Mouse (Mus musculus): Measurements from ENCODE around the gene Slc38a4. TPM values are rescaled to one million over a fixed set of nuclear protein-coding genes. Genes with fewer than 3 reads are reported as not detected.
A peak's percentile ranks its signal among the peaks of the same experiment; 100 is the strongest.

The Slc38a4 gene
- polyA plus RNA-seq (2011; ENCODE audit: insufficient read depth, insufficient read length, low read depth, missing spikeins): 186 and 187 TPM in 2 replicates

DNA sequence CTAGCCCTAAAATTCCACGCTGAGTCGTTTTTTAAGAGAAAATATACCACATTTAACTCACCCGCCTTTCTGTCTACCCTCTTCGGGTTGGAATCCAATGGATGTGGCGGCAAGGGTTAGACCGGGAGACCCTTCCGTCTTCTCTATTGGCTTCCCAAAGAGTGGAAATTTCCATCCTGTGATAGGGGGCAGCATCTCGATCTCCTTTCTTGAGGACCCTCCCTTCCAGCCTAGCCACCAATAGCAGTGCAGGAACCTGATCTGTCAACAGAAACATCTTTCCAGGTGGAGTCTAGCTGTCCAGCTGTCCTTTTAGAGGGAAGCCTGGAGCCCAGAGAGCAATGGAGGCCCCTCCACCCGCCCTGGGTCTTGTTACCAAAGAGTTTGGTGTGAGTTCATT is at the start of gene Slc38a4:
Gene Slc38a4 (minus strand): TSS at position 163 of the 400 bp plus-strand sequence.
- no peaks in the 10 kb centered on the region for H3K27me3 ChIP-seq (ENCODE audit: control insufficient read depth, insufficient read depth, low read length, poor library complexity, severe bottlenecking)
- peak within 1 kb of the TSS; percentile 97 for H3K4me3 ChIP-seq (ENCODE audit: low read depth, low read length)
- peak within 1 kb of the TSS; percentile 84 for H3K9ac ChIP-seq (ENCODE audit: low read depth, poor library complexity, severe bottlenecking)
- no peaks in the 10 kb centered on the region for H3K36me3 ChIP-seq (ENCODE audit: control insufficient read depth, insufficient read depth, low read length, poor library complexity, severe bottlenecking)
- H3K9me3 ChIP-seq (replicated peaks; ENCODE audit: control insufficient read depth, insufficient read depth, low read length, poor library complexity, severe bottlenecking): no peaks in the 10 kb centered on the region
- peaks cover 8% of the 10 kb centered on the region for H3K4me1 ChIP-seq (ENCODE audit: control insufficient read depth, insufficient read depth, low read length)
- TF ChIP-seq POLR2A (IDR thresholded peaks at IDR 0.05; ENCODE audit: insufficient read depth, low read length) (peak; percentile 71), EP300 (IDR thresholded peaks at IDR 0.05; ENCODE audit: insufficient read depth, low read depth, low read length) (no peak), CTCF (IDR thresholded peaks at IDR 0.05; ENCODE audit: low read depth, low read length) (no peak)
- peak within 1 kb of the TSS; percentile 51 for H3K27ac ChIP-seq (ENCODE audit: insufficient read depth, low read length)

DNA sequence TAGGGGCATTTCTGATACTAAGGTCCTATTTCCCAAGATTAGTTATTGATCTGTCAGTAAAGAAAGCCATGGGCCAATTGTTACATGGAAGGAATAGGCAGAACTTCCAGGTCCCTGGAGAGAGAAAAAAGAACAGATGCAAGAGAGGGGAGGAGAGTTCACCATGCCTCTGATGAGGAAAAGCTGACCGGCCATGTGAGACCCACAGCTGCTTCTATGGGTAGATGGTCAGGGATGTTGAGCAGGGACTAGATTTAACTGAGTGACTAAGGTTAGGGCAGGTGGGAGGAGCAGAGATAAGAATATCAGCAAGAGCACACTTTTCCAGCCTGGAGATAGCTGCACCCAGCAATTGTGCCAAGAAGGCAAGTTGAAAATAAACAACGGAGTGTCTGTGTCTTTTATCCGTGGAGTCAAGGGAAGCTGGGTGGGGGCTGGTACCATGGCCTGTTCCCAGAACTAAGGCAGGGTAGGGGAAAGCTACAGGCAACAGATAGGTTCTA is 49.2 kb upstream of the Slc38a4 start:
- H3K4me1 ChIP-seq (ENCODE audit: control insufficient read depth, insufficient read depth, low read length): no peaks in the 10 kb centered on the region
- TF ChIP-seq POLR2A (IDR thresholded peaks at IDR 0.05; ENCODE audit: insufficient read depth, low read length) (no peak), EP300 (IDR thresholded peaks at IDR 0.05; ENCODE audit: insufficient read depth, low read depth, low read length) (no peak), CTCF (IDR thresholded peaks at IDR 0.05; ENCODE audit: low read depth, low read length) (no peak)
- H3K4me3 ChIP-seq (ENCODE audit: low read depth, low read length): no peak overlapping the region
- H3K27me3 ChIP-seq (ENCODE audit: control insufficient read depth, insufficient read depth, low read length, poor library complexity, severe bottlenecking): no peaks in the 10 kb centered on the region
- H3K9me3 ChIP-seq (replicated peaks; ENCODE audit: control insufficient read depth, insufficient read depth, low read length, poor library complexity, severe bottlenecking): no peaks in the 10 kb centered on the region
- H3K9ac ChIP-seq (ENCODE audit: low read depth, poor library complexity, severe bottlenecking): no peak overlapping the region
- H3K27ac ChIP-seq (ENCODE audit: insufficient read depth, low read length): no peak overlapping the region
- H3K36me3 ChIP-seq (ENCODE audit: control insufficient read depth, insufficient read depth, low read length, poor library complexity, severe bottlenecking): no peaks in the 10 kb centered on the region

DNA sequence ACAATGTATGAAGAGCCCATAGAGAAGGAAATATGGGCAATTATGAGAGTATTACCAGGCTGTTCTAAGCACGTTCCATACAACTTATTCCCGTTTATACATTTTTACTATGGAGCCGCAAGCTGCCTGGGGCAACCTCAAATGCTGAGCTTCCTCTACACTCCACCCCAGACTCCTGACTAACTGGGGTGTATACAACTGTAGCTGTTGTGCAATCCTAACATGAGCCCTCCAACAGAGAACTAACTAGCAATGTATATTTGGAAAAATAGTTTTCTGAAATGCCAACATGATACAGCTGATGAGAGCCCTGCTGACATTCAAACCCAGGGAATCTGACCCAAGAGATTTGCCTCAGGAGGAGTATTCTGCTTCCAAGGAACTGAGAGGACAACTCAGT is 48.3 kb upstream of the Slc38a4 start:
- Histone ChIP-seq H3K9ac (ENCODE audit: low read depth, poor library complexity, severe bottlenecking) (no peak overlapping the region), H3K27me3 (ENCODE audit: control insufficient read depth, insufficient read depth, low read length, poor library complexity, severe bottlenecking) (no peaks in the 10 kb centered on the region), H3K27ac (ENCODE audit: insufficient read depth, low read length) (no peak overlapping the region), H3K36me3 (ENCODE audit: control insufficient read depth, insufficient read depth, low read length, poor library complexity, severe bottlenecking) (no peaks in the 10 kb centered on the region), H3K4me1 (ENCODE audit: control insufficient read depth, insufficient read depth, low read length) (no peaks in the 10 kb centered on the region), H3K9me3 (replicated peaks; ENCODE audit: control insufficient read depth, insufficient read depth, low read length, poor library complexity, severe bottlenecking) (no peaks in the 10 kb centered on the region; the same call in 1 of the 2 replicates), H3K4me3 (ENCODE audit: low read depth, low read length) (no peak overlapping the region)
- TF ChIP-seq CTCF (IDR thresholded peaks at IDR 0.05; ENCODE audit: low read depth, low read length): no peak
- no peak for TF ChIP-seq EP300 (IDR thresholded peaks at IDR 0.05; ENCODE audit: insufficient read depth, low read depth, low read length)
- no peak for TF ChIP-seq POLR2A (IDR thresholded peaks at IDR 0.05; ENCODE audit: insufficient read depth, low read length)

DNA sequence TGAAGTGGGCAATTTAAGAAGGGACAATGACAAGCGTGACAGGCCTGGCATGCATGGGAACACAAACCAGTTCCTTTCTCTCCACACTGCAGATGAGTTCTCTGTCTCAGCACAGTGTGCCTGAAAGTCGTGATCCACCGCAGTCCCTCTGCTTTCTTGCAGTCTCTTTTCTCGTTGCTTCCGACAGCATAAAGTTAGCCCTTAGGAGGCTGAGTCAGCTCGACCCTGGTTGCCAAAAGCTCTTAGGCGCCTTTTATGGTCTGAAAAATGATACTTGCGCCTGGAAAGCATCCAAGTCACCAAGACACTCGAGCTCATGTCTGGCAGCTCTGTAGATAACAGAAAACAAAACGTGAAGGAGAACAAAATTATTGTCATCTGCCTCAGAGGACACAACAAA is 47.1 kb upstream of the Slc38a4 start:
- no peak overlapping the region for H3K9ac ChIP-seq (ENCODE audit: low read depth, poor library complexity, severe bottlenecking)
- H3K9me3 ChIP-seq (replicated peaks; ENCODE audit: control insufficient read depth, insufficient read depth, low read length, poor library complexity, severe bottlenecking): no peaks in the 10 kb centered on the region; the same call in 1 of the 2 replicates
- no peaks in the 10 kb centered on the region for H3K36me3 ChIP-seq (ENCODE audit: control insufficient read depth, insufficient read depth, low read length, poor library complexity, severe bottlenecking)
- H3K27me3 ChIP-seq (ENCODE audit: control insufficient read depth, insufficient read depth, low read length, poor library complexity, severe bottlenecking): no peaks in the 10 kb centered on the region
- H3K27ac ChIP-seq (ENCODE audit: insufficient read depth, low read length): no peak overlapping the region
- H3K4me1 ChIP-seq (ENCODE audit: control insufficient read depth, insufficient read depth, low read length): no peaks in the 10 kb centered on the region
- no peak overlapping the region for H3K4me3 ChIP-seq (ENCODE audit: low read depth, low read length)
- TF ChIP-seq POLR2A (IDR thresholded peaks at IDR 0.05; ENCODE audit: insufficient read depth, low read length): no peak
- TF ChIP-seq CTCF (IDR thresholded peaks at IDR 0.05; ENCODE audit: low read depth, low read length): no peak

DNA sequence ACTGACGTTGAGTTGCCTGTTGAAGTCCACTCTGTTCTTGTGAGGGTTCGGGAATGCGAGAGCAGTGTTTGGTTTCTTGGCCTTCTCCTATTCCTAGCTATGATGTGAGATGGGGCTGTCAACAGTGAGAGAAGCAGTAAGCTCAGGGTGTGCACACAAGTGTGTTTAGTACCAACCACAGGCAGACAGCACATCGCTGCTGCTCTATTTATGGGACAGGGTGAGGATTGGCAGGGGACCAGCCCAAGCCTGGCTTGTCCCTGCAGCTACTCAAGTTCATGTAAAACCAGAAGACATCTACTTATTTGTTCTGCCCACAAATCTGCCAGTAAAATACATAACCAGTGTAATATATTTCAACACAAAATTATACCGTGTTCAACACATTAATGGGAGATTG is 46.4 kb upstream of the Slc38a4 start:
- H3K9me3 ChIP-seq (replicated peaks; ENCODE audit: control insufficient read depth, insufficient read depth, low read length, poor library complexity, severe bottlenecking): no peaks in the 10 kb centered on the region; the same call in 1 of the 2 replicates
- TF ChIP-seq POLR2A (IDR thresholded peaks at IDR 0.05; ENCODE audit: insufficient read depth, low read length) (no peak), CTCF (IDR thresholded peaks at IDR 0.05; ENCODE audit: low read depth, low read length) (no peak), EP300 (IDR thresholded peaks at IDR 0.05; ENCODE audit: insufficient read depth, low read depth, low read length) (no peak)
- no peak overlapping the region for H3K4me3 ChIP-seq (ENCODE audit: low read depth, low read length)
- no peaks in the 10 kb centered on the region for H3K27me3 ChIP-seq (ENCODE audit: control insufficient read depth, insufficient read depth, low read length, poor library complexity, severe bottlenecking)
- H3K36me3 ChIP-seq (ENCODE audit: control insufficient read depth, insufficient read depth, low read length, poor library complexity, severe bottlenecking): no peaks in the 10 kb centered on the region
- H3K4me1 ChIP-seq (ENCODE audit: control insufficient read depth, insufficient read depth, low read length): no peaks in the 10 kb centered on the region
- no peak overlapping the region for H3K27ac ChIP-seq (ENCODE audit: insufficient read depth, low read length)
- H3K9ac ChIP-seq (ENCODE audit: low read depth, poor library complexity, severe bottlenecking): no peak overlapping the region

DNA sequence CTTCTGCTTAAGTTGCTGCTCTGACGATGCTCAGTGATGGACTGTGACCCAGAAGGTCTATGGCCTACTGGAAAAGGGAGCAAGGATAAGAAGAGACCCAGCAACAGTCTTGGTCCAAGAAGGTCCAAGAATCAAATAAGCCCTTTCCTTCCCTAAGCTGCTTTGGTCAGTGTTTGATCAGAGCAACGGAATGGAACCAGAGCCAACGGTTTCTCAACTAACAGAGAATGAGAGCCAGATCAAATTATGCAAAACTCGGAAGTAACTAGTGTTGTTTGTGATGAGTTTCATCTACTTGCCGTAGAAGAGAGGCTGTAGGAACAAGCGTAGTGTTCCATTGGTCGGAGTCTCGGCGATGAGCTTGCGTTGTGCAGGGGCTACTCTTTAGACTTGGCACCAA is 43.3 kb upstream of the Slc38a4 start:
- Histone ChIP-seq H3K9ac (ENCODE audit: low read depth, poor library complexity, severe bottlenecking) (no peak overlapping the region), H3K27me3 (ENCODE audit: control insufficient read depth, insufficient read depth, low read length, poor library complexity, severe bottlenecking) (no peaks in the 10 kb centered on the region), H3K4me3 (ENCODE audit: low read depth, low read length) (no peak overlapping the region), H3K9me3 (replicated peaks; ENCODE audit: control insufficient read depth, insufficient read depth, low read length, poor library complexity, severe bottlenecking) (no peaks in the 10 kb centered on the region; the same call in 1 of the 2 replicates), H3K36me3 (ENCODE audit: control insufficient read depth, insufficient read depth, low read length, poor library complexity, severe bottlenecking) (no peaks in the 10 kb centered on the region), H3K4me1 (ENCODE audit: control insufficient read depth, insufficient read depth, low read length) (no peaks in the 10 kb centered on the region), H3K27ac (ENCODE audit: insufficient read depth, low read length) (no peak overlapping the region)
- no peak for TF ChIP-seq EP300 (IDR thresholded peaks at IDR 0.05; ENCODE audit: insufficient read depth, low read depth, low read length)
- TF ChIP-seq POLR2A (IDR thresholded peaks at IDR 0.05; ENCODE audit: insufficient read depth, low read length): no peak
- TF ChIP-seq CTCF (IDR thresholded peaks at IDR 0.05; ENCODE audit: low read depth, low read length): no peak

Measured in ES-Bruce4 (cell line).